Mouse (Mus musculus): ENCODE results near the gene Smim23.

GRCm38 (mm10) chr11:32805958-32806357, 18.4 kb downstream of the Smim23 start:
- TF ChIP-seq CTCF (IDR thresholded peaks at IDR 0.05; ENCODE audit: extremely low read depth, insufficient read depth, insufficient read length, insufficient replicate concordance) (peak; percentile 24; the same call in 1 of the 2 replicates), POLR2A (IDR thresholded peaks at IDR 0.05; ENCODE audit: low read depth, low read length) (no peak)
